Mouse (Mus musculus) embryonic facial prominence, embryonic 12.5 days (tissue): ENCODE measurements around the gene Vmn1r24. TPM values are rescaled to one million over a fixed set of nuclear protein-coding genes. Genes with fewer than 3 reads are reported as not detected.
"Not testable (repeated sequence)": the region's sequence is repeated elsewhere in the genome, so short reads cannot be mapped to it uniquely, and the experiment has no call there.

Experiments
- ATAC-seq: fragments of 200-750 bp; cut with Nextera tagmentation; 2 replicates; pipeline ENCODE4 v1.8.0; 2017; ENCODE audit not compliant: insufficient number of reproducible peaks, insufficient read depth, low FRiP score, low TSS enrichment
- H3K27ac ChIP-seq: fragments of 300-500 bp; sonication (generic); 2 replicates; pipeline ENCODE4 v1.5.1; 2016; ENCODE audit warnings: mild to moderate bottlenecking
- H3K27me3 ChIP-seq: fragments of 300-500 bp; sonication (generic); 2 replicates; pipeline ENCODE4 v1.6.1; 2016; ENCODE audit warnings: mild to moderate bottlenecking, moderate library complexity
- H3K36me3 ChIP-seq: fragments of 300-500 bp; sonication (generic); 2 replicates; pipeline ENCODE4 v1.6.1; 2016; ENCODE audit warnings: mild to moderate bottlenecking
- H3K4me1 ChIP-seq: fragments of 300-500 bp; sonication (generic); 2 replicates; pipeline ENCODE4 v1.6.1; 2016
- H3K4me2 ChIP-seq: fragments of 300-500 bp; sonication (generic); replicated peaks from 2 replicates; pipeline ENCODE4 v1.6.1; 2016; ENCODE audit warnings: mild to moderate bottlenecking, moderate library complexity
- H3K4me3 ChIP-seq: fragments of 300-500 bp; sonication (generic); 2 replicates; pipeline ENCODE4 v1.5.1; 2016; ENCODE audit warnings: mild to moderate bottlenecking
- H3K9ac ChIP-seq: fragments of 300-500 bp; sonication (generic); 2 replicates; pipeline ENCODE4 v1.6.1; 2016; ENCODE audit warnings: mild to moderate bottlenecking, moderate library complexity
- H3K9me3 ChIP-seq: fragments of 300-500 bp; sonication (generic); 2 replicates; pipeline ENCODE4 v1.6.1; 2016; ENCODE audit warnings: mild to moderate bottlenecking, moderate library complexity
- WGBS: fragments of 180-500 bp; shearing (Covaris S2); methylation state at CpG from one replicate; pipeline ENCODE4 v1.1.7; 2016; 5-methylcytosine and 5-hydroxymethylcytosine counted together
- polyA plus RNA-seq: library from polyadenylated mRNA; unstranded; fragments of >200 nt; fragmentation: Nextera tagmentation; extraction: Ambion mirVana; gene quantifications from 2 replicates; pipeline ENCODE4 v1.2.1, GENCODE M21; 2016

Vmn1r24 gene
- polyA plus RNA-seq: not detected in 2 replicates

DNA sequence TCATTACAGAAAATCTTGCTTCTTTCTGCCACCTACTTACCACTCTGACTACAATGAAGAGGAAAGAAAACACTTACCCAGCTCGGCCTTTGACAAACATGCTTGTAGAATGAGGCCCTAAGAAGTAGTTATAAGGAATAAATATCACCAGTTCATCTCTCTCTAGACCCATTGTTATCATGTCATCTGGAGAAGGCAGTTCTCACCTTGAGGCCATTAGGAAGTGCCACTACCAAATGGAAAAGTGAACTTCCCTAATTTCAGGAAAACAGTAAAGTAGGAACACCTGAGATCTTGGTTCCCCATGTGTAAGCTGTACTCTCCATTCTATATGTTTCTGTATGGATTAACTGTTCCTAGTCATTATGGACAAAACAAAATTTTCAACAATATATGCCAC is at the start of gene Vmn1r24:
TSS of gene Vmn1r24 (minus strand) at position 101 of the 400 bp plus-strand sequence.
- H3K4me2 ChIP-seq, H3K27me3 ChIP-seq, H3K36me3 ChIP-seq, H3K9ac ChIP-seq, H3K4me1 ChIP-seq, H3K27ac ChIP-seq, ATAC-seq, H3K9me3 ChIP-seq, H3K4me3 ChIP-seq: not testable (repeated sequence)
- 79% methylated on average over 1 of the region's 1 CpGs for WGBS

GRCm38 (mm10) chr6:57980710-57981109 is 19.4 kb upstream of the Vmn1r24 start, which contains the start of gene Vmn1r25:
Gene Vmn1r25 (minus strand): TSS chr6:57980810.
- ATAC-seq: no peak
- WGBS: 67% methylated on average over 3 of the region's 3 CpGs
- H3K9me3 ChIP-seq: no peaks in the 10 kb centered on the region

GRCm38 (mm10) chr6:57926738-57927137 is 34.6 kb downstream of the Vmn1r24 start, which contains the start of gene Vmn1r23:
Gene Vmn1r23 (minus strand): TSS chr6:57926838.
- no peak for ATAC-seq
- 92% methylated on average over 1 of the region's 1 CpGs for WGBS

More at GRCm38 (mm10) chr6:57980710-57981109, 19.4 kb upstream of the Vmn1r24 start, which contains the start of gene Vmn1r25:
- no peak within 1 kb of the TSS for H3K9ac ChIP-seq
- no peak within 1 kb of the TSS for H3K4me2 ChIP-seq
- no peaks in the 10 kb centered on the region for H3K27me3 ChIP-seq
- no peak within 1 kb of the TSS for H3K27ac ChIP-seq
- H3K4me1 ChIP-seq: no peaks in the 10 kb centered on the region
- no peaks in the 10 kb centered on the region for H3K36me3 ChIP-seq
- no peak within 1 kb of the TSS for H3K4me3 ChIP-seq

GRCm38 (mm10) chr6:57907928-57908327 is 53.4 kb downstream of the Vmn1r24 start, which contains the start of gene Vmn1r22:
Gene Vmn1r22 (minus strand): TSS chr6:57908028.
- no peak for ATAC-seq
- WGBS: 87% methylated on average over 1 of the region's 1 CpGs
- H3K4me3 ChIP-seq: no peak within 1 kb of the TSS
- H3K27ac ChIP-seq: no peak within 1 kb of the TSS
- H3K4me2 ChIP-seq: no peak within 1 kb of the TSS
- H3K9me3 ChIP-seq: no peaks in the 10 kb centered on the region
- no peak within 1 kb of the TSS for H3K9ac ChIP-seq
- H3K36me3 ChIP-seq: no peaks in the 10 kb centered on the region
- no peaks in the 10 kb centered on the region for H3K4me1 ChIP-seq
- H3K27me3 ChIP-seq: no peaks in the 10 kb centered on the region

More at GRCm38 (mm10) chr6:57926738-57927137, 34.6 kb downstream of the Vmn1r24 start, which contains the start of gene Vmn1r23:
- Histone ChIP-seq H3K4me2 (no peak within 1 kb of the TSS), H3K9ac (no peak within 1 kb of the TSS), H3K27me3 (no peaks in the 10 kb centered on the region), H3K27ac (no peak within 1 kb of the TSS), H3K4me3 (no peak within 1 kb of the TSS), H3K9me3 (no peaks in the 10 kb centered on the region), H3K4me1 (no peaks in the 10 kb centered on the region), H3K36me3 (no peaks in the 10 kb centered on the region)

Other genes starting within 250 kb of the Vmn1r24 start
- 71.2 and 76.2 TPM in 2 replicates for gene Vopp1, start 136.3 kb downstream of the Vmn1r24 start, polyA plus RNA-seq
- gene Vmn1r21, start 111.2 kb downstream of the Vmn1r24 start, polyA plus RNA-seq: not detected in 2 replicates
- gene Vmn1r22, start 53.5 kb downstream of the Vmn1r24 start, polyA plus RNA-seq: not detected in 2 replicates
- gene Vmn1r23, start 34.7 kb downstream of the Vmn1r24 start, polyA plus RNA-seq: not detected in 2 replicates
- not detected in 2 replicates for gene Vmn1r25, start 19.3 kb upstream of the Vmn1r24 start, polyA plus RNA-seq
- not detected in 2 replicates for gene Vmn1r26, start 53.7 kb upstream of the Vmn1r24 start, polyA plus RNA-seq